Mouse (Mus musculus) midbrain, embryonic 12.5 days (tissue): ENCODE results near the gene Cdk4. TPM values are rescaled to one million over a fixed set of nuclear protein-coding genes. Genes with fewer than 3 reads are reported as not detected.

Source experiments
- ATAC-seq: fragments of 200-750 bp; cut with Nextera tagmentation; 2 replicates; pipeline ENCODE4 v1.8.0; 2017; ENCODE audit warnings: low read depth, moderate TSS enrichment, moderate library complexity; ENCODE audit not compliant: low FRiP score
- H3K27ac ChIP-seq: fragments of 300-500 bp; sonication (generic); replicated peaks from 2 replicates; pipeline ENCODE4 v1.5.1; 2016; ENCODE audit warnings: mild to moderate bottlenecking
- H3K27me3 ChIP-seq: fragments of 300-500 bp; sonication (generic); 2 replicates; pipeline ENCODE4 v1.6.1; 2016; ENCODE audit warnings: mild to moderate bottlenecking
- H3K36me3 ChIP-seq: fragments of 300-500 bp; sonication (generic); 2 replicates; pipeline ENCODE4 v1.6.1; 2016
- H3K4me1 ChIP-seq: fragments of 300-500 bp; sonication (generic); 2 replicates; pipeline ENCODE4 v1.6.1; 2016
- H3K4me2 ChIP-seq: fragments of 300-500 bp; sonication (generic); replicated peaks from 2 replicates; pipeline ENCODE4 v1.6.1; 2016; ENCODE audit warnings: mild to moderate bottlenecking, moderate library complexity
- H3K4me3 ChIP-seq: fragments of 300-500 bp; sonication (generic); 2 replicates; pipeline ENCODE4 v1.5.1; 2016; ENCODE audit warnings: mild to moderate bottlenecking
- H3K9ac ChIP-seq: fragments of 300-500 bp; sonication (generic); replicated peaks from 2 replicates; pipeline ENCODE4 v1.6.1; 2016; ENCODE audit warnings: mild to moderate bottlenecking, moderate library complexity
- H3K9me3 ChIP-seq: fragments of 300-500 bp; sonication (generic); 2 replicates; pipeline ENCODE4 v1.6.1; 2016; ENCODE audit warnings: mild to moderate bottlenecking
- WGBS: fragments of 180-500 bp; shearing (Covaris S2); methylation state at CpG from one replicate; pipeline ENCODE4 v1.1.7; 2016; 5-methylcytosine and 5-hydroxymethylcytosine counted together
- polyA plus RNA-seq: library from polyadenylated mRNA; unstranded; fragments of >200 nt; fragmentation: Nextera tagmentation; extraction: Ambion mirVana; gene quantifications from 2 replicates; pipeline ENCODE4 v1.2.1, GENCODE M21; 2016

Gene Cdk4
- polyA plus RNA-seq, 1 experiment from 2014 or later, result 2,136 TPM

DNA sequence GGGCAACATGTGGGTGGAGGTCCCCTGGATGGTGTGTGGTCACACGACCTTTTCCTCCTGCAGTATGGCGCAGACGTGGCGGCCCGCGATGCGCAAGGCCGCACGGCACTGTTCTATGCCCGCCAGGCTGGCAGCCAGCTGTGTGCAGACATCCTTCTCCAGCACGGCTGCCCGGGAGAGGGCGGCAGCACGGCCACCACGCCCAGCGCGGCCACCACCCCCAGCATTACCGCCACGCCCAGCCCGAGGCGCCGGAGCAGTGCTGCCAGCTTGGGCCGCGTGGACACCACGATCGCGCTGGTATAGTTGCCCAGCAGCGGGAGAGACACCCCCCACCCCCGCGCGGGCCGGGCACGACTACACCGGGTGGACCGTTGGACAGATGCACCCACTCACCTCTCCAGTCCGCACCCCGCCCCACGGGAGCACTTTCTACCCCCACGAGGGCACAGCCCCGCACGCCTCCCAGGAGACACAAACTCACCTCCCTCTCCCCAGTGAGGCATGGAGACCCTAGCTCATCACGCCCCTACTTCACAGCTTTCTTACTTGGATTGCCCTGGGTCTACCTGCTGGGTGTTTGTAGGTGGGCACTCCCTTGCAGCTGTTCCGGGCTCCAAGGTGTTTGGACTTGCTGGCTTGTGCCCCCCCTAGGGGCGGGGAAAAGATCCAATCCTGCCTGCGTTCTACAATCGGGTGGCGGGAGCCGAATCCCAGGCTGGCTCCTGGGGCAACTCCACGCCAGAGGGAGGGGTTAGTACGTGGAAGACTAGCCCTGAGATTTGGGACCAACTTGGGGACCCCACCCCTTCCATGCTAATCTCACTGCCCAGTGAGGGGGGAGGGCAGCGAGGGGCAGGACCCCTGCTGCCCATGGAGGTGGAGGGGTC, 28.4 kb downstream of the Cdk4 start:
- no peaks in the 10 kb centered on the region for H3K9me3 ChIP-seq
- peak overlapping the region; percentile 25 for H3K4me3 ChIP-seq
- 0 out of 2 replicates have a peak, but pooled peaks have one; percentile 24 for ATAC-seq
- H3K27me3 ChIP-seq, result peaks cover 73% of the 10 kb centered on the region
- 9% methylated on average over 49 of the region's 51 CpGs for WGBS
- H3K36me3 ChIP-seq, result peaks cover 36% of the 10 kb centered on the region
- peak overlapping the region; percentile 38 for H3K4me2 ChIP-seq
- H3K9ac ChIP-seq, result peak overlapping the region; percentile 20; the same call in 1 of the 2 replicates
- no peak overlapping the region for H3K27ac ChIP-seq
- peaks cover 22% of the 10 kb centered on the region for H3K4me1 ChIP-seq

DNA sequence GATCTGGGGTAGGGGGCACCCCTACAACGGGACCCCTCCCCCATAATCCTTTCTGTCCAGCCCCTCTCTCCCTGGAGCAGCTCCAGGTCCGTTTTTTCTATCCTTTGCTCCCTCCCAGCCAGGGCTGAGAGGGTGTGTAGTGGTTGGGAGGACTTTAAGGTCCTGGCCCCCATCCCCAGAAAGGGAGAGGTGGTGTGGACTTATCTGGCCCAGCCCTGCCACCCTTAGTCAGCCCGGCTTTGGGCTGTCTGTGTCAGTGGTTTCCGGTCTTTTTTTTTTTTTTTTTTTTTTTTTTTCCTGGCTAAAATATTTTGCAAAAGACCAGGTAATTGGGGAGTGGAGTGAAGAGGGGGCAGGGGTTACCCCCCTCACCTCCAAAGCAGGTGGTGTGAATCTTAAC, 29.4 kb downstream of the Cdk4 start:
- H3K4me3 ChIP-seq, result no peak overlapping the region
- H3K36me3 ChIP-seq, result peaks cover 38% of the 10 kb centered on the region
- H3K9me3 ChIP-seq, result no peaks in the 10 kb centered on the region
- H3K27ac ChIP-seq, result no peak overlapping the region
- peaks cover 63% of the 10 kb centered on the region for H3K27me3 ChIP-seq
- H3K4me2 ChIP-seq, result no peak overlapping the region
- H3K4me1 ChIP-seq, result peaks cover 22% of the 10 kb centered on the region
- ATAC-seq, result no peak
- no peak overlapping the region for H3K9ac ChIP-seq
- 60% methylated on average over 4 of the region's 4 CpGs for WGBS

DNA sequence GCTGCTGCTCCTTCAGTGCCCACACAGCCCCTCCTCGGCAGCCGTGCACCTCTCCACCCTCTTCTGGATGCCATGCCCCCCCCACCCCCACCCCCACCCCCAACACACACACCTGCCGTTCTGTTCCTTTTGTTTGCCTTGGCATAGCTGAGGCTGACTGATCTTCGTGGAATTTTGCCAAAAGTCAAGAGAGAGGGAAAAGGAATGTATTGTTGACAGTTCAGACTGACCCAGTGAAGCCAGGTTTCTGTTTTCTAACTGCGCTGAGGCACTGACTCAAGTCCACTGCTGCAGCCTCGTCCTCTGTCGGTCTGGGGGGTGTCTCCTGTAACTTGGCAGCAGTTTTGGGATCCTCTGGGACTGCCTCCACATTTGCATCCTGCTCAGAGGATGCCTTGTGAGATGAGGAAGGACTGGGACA, 31.1 kb downstream of the Cdk4 start:
- Histone ChIP-seq H3K9me3 (no peaks in the 10 kb centered on the region), H3K27me3 (peaks cover 48% of the 10 kb centered on the region), H3K36me3 (peaks cover 55% of the 10 kb centered on the region), H3K4me1 (peaks cover 22% of the 10 kb centered on the region), H3K27ac (no peak overlapping the region), H3K4me3 (no peak overlapping the region), H3K4me2 (no peak overlapping the region), H3K9ac (no peak overlapping the region)
- no peak for ATAC-seq
- 61% methylated on average over 7 of the region's 7 CpGs for WGBS

DNA sequence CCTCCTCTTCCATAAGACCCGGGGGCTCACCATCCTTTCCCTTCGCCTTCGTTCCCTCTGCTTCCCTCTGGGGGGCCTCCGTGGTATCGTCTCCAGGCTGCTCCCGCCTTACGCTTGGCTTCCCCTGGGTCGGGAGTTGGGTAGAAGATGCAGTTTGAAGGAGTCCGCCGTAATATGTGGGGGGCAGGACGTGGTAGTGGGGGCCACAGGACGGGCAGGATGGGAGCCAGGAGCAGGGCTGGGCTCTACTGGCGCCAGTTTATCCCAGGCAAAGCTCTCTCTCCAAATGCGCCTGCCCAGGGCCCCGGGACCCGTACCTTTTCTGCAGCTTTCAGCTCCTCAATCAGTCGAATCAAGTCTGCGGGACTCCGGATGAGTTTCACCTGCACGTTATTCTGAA, 35.2 kb downstream of the Cdk4 start:
- no peak for ATAC-seq
- Histone ChIP-seq H3K4me2 (no peak overlapping the region), H3K27ac (no peak overlapping the region), H3K36me3 (peaks cover 63% of the 10 kb centered on the region), H3K9ac (no peak overlapping the region), H3K4me3 (no peak overlapping the region), H3K27me3 (peaks cover 7% of the 10 kb centered on the region), H3K9me3 (no peaks in the 10 kb centered on the region), H3K4me1 (peaks cover 5% of the 10 kb centered on the region; the same call in 1 of the 2 replicates)
- WGBS, result 77% methylated on average over 20 of the region's 20 CpGs

DNA sequence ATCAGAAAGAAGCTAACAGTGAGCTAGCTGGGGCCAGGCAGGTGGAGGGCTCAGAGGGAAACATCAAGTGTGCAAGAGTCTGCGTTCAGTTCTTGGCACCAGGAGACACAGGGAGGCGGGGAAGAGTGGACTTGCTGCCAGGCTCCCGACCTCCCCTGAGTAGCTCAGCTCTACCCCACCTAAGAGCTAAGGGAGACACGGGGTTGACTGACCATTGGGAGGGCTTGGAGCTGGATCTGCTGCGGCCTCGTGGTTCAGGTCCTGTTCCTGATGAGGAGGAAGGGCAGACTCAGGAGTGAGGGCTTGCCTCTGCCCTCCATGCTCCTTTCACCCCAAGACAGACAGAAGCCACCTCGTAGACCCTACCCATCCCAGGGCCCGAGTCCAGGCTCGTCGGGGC, 35.9 kb downstream of the Cdk4 start:
- no peaks in the 10 kb centered on the region for H3K9me3 ChIP-seq
- H3K27me3 ChIP-seq, result 0 out of 2 replicates have a peak, but pooled peaks cover under 1% of the 10 kb centered on the region
- no peak overlapping the region for H3K4me2 ChIP-seq
- no peak overlapping the region for H3K9ac ChIP-seq
- 94% methylated on average over 10 of the region's 10 CpGs for WGBS
- H3K4me3 ChIP-seq, result no peak overlapping the region
- H3K36me3 ChIP-seq, result peaks cover 62% of the 10 kb centered on the region
- no peak overlapping the region for H3K27ac ChIP-seq
- ATAC-seq, result no peak
- peaks cover 3% of the 10 kb centered on the region; the same call in 1 of the 2 replicates for H3K4me1 ChIP-seq

DNA sequence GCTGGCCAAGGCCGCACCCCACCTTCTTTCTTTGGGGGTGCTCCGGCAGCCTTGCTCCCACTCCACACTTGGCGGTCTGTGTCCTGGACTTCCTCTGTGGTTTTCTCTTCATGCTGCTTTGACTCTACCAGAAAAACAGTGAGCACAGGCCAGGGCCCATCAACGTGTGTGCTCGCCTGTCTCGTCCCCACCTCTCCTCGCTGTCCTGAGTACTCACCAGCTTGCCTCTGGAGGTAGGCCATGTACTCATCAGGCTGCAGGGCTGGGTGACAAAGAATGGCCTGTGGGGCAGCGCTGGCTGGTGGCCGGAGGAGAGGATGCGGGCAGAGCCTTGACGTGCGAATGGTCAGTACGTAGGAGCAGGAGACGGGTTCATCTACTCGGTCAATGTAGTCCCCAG, 36.5 kb downstream of the Cdk4 start:
- H3K9ac ChIP-seq, result no peak overlapping the region
- no peak overlapping the region for H3K4me3 ChIP-seq
- 94% methylated on average over 15 of the region's 15 CpGs for WGBS
- H3K36me3 ChIP-seq, result peaks cover 66% of the 10 kb centered on the region
- no peak overlapping the region for H3K4me2 ChIP-seq
- no peaks in the 10 kb centered on the region for H3K9me3 ChIP-seq
- no peak for ATAC-seq
- no peak overlapping the region for H3K27ac ChIP-seq
- no peaks in the 10 kb centered on the region for H3K4me1 ChIP-seq
- no peaks in the 10 kb centered on the region for H3K27me3 ChIP-seq

DNA sequence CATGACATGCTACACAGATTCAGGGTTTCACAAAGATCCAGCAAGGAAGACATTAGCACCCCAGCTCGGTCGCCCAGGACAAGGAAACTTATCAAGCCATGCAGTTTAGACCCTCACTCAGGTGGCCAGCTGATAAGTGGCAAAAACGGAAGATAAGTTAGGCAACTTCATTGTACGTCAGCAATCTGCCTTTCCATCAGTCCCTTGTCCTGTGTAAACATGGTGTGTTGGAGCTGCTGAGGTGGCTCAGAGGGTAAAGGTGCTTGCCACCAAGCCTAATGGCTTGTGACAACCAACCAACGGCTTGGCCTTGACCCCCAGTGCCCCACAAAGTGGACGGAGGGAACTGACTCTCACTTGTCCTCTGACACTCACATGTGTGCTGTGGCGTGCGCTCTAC, 37.1 kb downstream of the Cdk4 start:
- Histone ChIP-seq H3K4me3 (no peak overlapping the region), H3K4me2 (no peak overlapping the region), H3K9ac (no peak overlapping the region), H3K9me3 (no peaks in the 10 kb centered on the region), H3K27me3 (no peaks in the 10 kb centered on the region), H3K27ac (no peak overlapping the region), H3K36me3 (peaks cover 64% of the 10 kb centered on the region), H3K4me1 (no peaks in the 10 kb centered on the region)
- no peak for ATAC-seq
- 92% methylated on average over 8 of the region's 8 CpGs for WGBS

DNA sequence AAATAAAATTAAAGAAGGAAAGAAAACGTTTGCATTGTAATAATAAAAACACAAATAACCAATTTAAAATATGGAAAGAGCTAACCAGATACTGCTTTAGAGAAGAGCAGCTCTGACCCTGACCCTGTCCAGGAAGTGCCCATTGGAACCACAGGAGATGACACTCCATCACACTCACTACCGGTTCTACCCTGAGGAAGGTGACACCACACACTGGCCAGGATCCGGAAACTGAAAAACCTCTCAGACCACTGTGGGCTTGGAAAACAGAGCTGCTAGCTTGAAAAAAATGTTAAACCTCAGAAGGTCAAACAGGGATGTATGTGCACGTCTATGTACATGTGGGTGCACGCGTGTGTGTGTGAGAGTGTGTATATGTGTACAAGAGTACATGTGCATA, 37.8 kb downstream of the Cdk4 start:
- H3K36me3 ChIP-seq, result peaks cover 61% of the 10 kb centered on the region
- WGBS, result 82% methylated on average over 6 of the region's 6 CpGs

DNA sequence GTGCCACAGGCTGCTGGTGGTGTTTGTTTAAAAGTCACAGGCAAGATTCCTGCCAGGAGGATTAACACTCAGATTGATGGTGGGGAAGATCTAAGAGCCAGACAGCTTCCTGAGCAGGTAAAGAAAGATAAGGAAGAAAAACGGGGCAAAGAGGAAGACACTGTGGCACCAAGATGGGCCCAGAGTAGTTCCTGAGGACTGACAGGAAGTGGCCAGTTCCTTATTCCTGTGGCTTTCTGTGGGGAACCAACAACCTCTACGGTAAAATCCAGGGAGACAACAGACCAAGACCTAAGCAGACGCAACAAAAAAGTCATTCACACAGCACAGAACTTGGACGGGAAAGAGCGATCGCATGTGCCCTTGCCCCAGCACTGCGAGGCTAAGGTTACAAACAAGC, 40.3 kb downstream of the Cdk4 start:
- H3K36me3 ChIP-seq, result peaks cover 48% of the 10 kb centered on the region
- H3K27ac ChIP-seq, result no peak overlapping the region
- H3K4me3 ChIP-seq, result no peak overlapping the region
- no peaks in the 10 kb centered on the region for H3K4me1 ChIP-seq
- no peak for ATAC-seq
- H3K9ac ChIP-seq, result no peak overlapping the region
- no peaks in the 10 kb centered on the region for H3K27me3 ChIP-seq
- no peaks in the 10 kb centered on the region for H3K9me3 ChIP-seq
- H3K4me2 ChIP-seq, result no peak overlapping the region
- 89% methylated on average over 7 of the region's 7 CpGs for WGBS

More for the DNA sequence above, 37.8 kb downstream of the Cdk4 start:
- no peak overlapping the region for H3K9ac ChIP-seq
- no peak for ATAC-seq
- no peaks in the 10 kb centered on the region for H3K27me3 ChIP-seq
- no peaks in the 10 kb centered on the region for H3K4me1 ChIP-seq
- H3K9me3 ChIP-seq, result no peaks in the 10 kb centered on the region
- no peak overlapping the region for H3K4me2 ChIP-seq
- no peak overlapping the region for H3K4me3 ChIP-seq
- no peak overlapping the region for H3K27ac ChIP-seq

DNA sequence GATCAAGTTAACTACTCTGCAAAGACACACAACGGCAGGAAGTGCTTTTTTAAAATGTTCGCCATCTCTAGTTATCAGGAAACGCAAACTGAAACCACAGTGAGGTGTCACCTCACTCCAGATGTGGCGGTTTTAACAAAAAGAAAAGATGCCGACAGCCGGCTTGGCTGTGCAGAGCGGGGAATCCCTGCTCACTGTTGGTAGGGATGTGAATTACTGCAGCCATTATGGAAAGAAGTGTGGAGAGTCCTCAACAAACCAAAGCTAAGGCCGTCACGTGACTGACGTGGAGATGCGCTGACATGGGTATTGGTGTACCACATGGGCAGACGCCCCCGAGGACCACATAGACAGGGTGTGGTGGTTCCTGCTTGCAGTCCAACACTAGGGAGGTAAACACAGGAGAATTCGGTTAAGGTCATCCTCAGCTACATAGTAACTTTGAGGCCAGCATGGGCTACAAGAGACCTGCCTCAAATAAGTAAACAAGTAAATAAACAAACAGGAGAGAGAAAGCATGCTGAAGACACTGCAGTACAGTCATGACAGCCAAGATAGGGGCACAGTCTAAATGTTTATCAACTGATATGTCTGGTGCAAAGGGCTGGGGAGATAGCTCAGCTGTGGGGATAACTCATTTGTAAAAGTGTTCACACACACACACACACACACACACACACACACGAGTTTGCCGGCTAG, 44.4 kb downstream of the Cdk4 start:
- Histone ChIP-seq H3K27ac (no peak overlapping the region), H3K27me3 (no peaks in the 10 kb centered on the region), H3K4me3 (no peak overlapping the region), H3K4me1 (no peaks in the 10 kb centered on the region), H3K9ac (no peak overlapping the region), H3K9me3 (no peaks in the 10 kb centered on the region), H3K36me3 (peaks cover 40% of the 10 kb centered on the region), H3K4me2 (no peak overlapping the region)
- ATAC-seq, result no peak
- 92% methylated on average over 16 of the region's 16 CpGs for WGBS

DNA sequence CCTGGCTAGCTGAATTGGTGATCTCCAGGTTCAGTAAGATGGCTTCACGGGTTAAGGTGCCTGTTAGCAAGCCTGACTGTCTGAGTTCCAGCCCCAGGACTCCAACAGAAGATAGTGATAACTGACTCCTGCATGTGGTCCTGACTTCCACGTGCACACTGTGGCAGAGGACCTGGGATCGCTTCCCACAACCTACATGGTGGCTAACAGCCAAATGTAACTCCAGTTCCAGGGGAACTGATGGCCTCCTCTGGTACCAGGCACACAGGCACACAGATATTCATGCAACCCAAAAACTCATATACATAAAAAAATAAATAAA, 44.9 kb downstream of the Cdk4 start:
- Histone ChIP-seq H3K27me3 (no peaks in the 10 kb centered on the region), H3K36me3 (peaks cover 44% of the 10 kb centered on the region)
- WGBS, result 83% methylated on average over 3 of the region's 3 CpGs

More for the DNA sequence above, 44.9 kb downstream of the Cdk4 start:
- no peak for ATAC-seq
- Histone ChIP-seq H3K4me3 (no peak overlapping the region), H3K9ac (no peak overlapping the region), H3K27ac (no peak overlapping the region), H3K4me2 (no peak overlapping the region), H3K4me1 (no peaks in the 10 kb centered on the region), H3K9me3 (no peaks in the 10 kb centered on the region)
